In genomic region chr17:72561471-72561870, GRCm38 (mm10) we compare ENCODE assay signal across 16 mouse cellular contexts. TPM values are rescaled to one million over a fixed set of nuclear protein-coding genes. Genes with fewer than 3 reads are reported as not detected.
"Had no signal": no experiment of that assay in that cellular context is flagged by ENCODE, and none has a peak within 500 bp of the region (broad histone marks: within the 10 kb centered on the region; RNA-seq: fewer than 3 reads in every experiment).

No protein-coding gene starts in this region.

- H3K4me3 ChIP-seq: left cerebral cortex, adult 2 months; limb, embryonic 12.5 days; midbrain, embryonic 10.5 days; myocyte had no signal

- DNase-seq: kidney, adult 2 months; kidney, postnatal 25 days; lung, adult 18-20 months; lung, postnatal 36 days; midbrain, embryonic 14.5 days; retina, postnatal 1 day; right cerebral cortex, postnatal 14 days; thymus, postnatal 4 days had no signal

- H3K27me3 ChIP-seq: limb, embryonic 12.5 days had no signal

- H3K4me2 ChIP-seq: limb, embryonic 12.5 days had no signal

- H3K9ac ChIP-seq: limb, embryonic 12.5 days; liver, embryonic 14.5 days had no signal

- H3K27ac ChIP-seq: left cerebral cortex, adult 2 months; limb, embryonic 12.5 days; liver, embryonic 14.5 days; midbrain, embryonic 10.5 days had no signal

- H3K36me3 ChIP-seq: limb, embryonic 12.5 days; midbrain, embryonic 10.5 days had no signal

- H3K9me3 ChIP-seq: limb, embryonic 12.5 days had no signal

- H3K4me1 ChIP-seq: limb, embryonic 12.5 days had no signal

RNA-seq across cellular contexts. Expression of gene Alk, which starts 43.0 kb away (rescaled TPM):
- total RNA-seq: liver, adult 2 months; megakaryocyte progenitor cell, adult 5-6 weeks had no signal
- polyA plus RNA-seq: liver, adult 2 months; lung, embryonic 16.5 days; myocyte had no signal
